Mouse (Mus musculus) adrenal gland (tissue): ENCODE data around the gene Psme3.

Experiments used
- intact Hi-C: fragments of 180-260 bp; cut with DNase I; formaldehyde crosslinking; loops from one replicate; pipeline ENCODE4 v1.15.1; 2025
- microRNA-seq, 2 experiments: library from miRNA; unstranded; fragments of <30 nt; microRNA quantifications; one replicate each; pipeline ENCODE4; 2019

The Psme3 gene

DNA sequence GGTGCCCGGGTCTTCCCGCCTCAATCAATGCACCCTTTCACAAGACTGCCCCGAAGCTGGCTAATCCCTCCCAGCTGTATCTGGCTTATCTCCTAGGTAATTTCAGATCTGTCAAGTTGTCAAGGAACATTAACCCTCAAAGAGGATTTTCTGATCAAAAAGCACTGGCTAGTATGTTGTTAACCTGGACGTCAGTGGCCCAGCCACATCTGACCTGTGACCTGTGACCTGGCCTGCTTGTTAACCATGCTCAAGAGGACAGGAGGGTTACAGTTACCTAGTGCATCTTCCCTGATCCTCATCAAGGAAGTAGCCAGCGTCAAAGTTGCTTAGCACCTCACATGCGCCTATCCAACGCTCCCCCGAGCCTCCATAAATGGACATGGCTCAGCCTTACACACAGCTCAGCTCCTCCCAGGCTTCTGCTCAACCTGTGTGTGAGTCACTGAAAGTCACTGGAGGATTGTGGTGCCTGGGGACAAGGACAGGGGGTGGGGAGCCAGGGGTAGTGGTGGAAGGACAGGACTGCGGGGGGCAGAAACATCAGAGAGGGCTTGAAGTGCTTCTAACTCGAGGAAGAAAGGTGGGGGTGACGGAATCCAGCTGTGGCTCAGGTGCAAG, 35.2 kb downstream of the Psme3 start:
- intact Hi-C loops: no loop called here

- intact Hi-C loops: no loop called here
These were observed 35.7 kb downstream of the Psme3 start for GRCm38 (mm10) chr11:101351721-101352111.

- intact Hi-C loops: no loop called here
These were observed 37.4 kb downstream of the Psme3 start for GRCm38 (mm10) chr11:101353436-101353835.

- intact Hi-C loops: no loop called here
These were observed 38.5 kb downstream of the Psme3 start for GRCm38 (mm10) chr11:101354438-101355010.

- intact Hi-C loops: no loop called here
These were observed 39.9 kb downstream of the Psme3 start for GRCm38 (mm10) chr11:101355916-101356315.

DNA sequence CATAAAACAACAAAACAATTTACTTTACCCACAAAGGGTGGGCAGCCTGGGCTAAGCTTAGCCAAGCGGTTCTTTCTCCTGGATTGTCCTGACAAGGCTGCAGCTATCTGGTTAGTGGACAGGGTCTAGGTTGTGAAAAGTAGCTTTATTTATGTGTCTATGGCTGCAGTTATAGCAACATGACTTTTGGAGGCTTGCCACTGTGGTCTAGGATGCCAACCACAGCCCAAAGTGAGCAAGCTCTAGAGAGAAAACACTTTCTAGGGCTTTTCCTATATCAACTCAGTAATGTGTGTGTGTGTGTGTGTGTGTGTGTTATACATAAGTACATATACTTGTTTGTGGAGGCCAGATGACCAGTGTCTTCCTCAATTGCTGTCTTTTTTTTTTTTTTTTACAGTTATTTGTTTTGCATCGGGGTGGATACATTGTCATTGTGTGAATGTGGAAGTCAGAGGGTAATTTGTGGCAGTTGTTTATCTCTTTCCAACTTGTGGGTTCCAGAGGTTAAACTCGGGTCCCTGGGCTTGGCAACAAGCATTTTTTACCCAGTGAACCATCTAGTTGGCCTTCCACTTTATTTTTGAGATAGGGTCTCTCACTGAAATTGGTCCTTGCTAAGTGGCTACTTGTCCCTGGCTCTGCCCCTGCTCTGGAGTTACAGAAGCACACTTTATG, 41.6 kb downstream of the Psme3 start:
- intact Hi-C loops: no loop called here

DNA sequence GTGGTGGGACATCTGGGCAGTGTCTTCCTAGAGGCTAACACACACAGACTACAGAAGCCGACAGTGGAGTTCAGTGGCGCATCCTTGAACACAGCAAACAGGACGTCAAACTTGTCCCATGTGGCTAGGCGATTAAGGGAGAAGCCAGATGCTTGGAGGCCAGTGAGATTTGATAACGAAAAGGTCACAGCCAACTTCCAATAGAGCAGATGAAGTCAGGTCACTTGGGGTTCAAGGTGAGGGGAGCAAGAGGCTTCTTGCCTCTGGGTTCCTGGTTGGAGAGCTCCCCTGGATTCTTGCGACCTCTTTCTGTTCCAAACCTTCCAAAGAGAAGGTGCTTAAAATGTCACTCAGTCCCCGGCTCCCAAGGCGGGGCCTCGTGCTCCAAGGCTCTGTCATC, 43.8 kb downstream of the Psme3 start:
- intact Hi-C loops: no loop called here

DNA sequence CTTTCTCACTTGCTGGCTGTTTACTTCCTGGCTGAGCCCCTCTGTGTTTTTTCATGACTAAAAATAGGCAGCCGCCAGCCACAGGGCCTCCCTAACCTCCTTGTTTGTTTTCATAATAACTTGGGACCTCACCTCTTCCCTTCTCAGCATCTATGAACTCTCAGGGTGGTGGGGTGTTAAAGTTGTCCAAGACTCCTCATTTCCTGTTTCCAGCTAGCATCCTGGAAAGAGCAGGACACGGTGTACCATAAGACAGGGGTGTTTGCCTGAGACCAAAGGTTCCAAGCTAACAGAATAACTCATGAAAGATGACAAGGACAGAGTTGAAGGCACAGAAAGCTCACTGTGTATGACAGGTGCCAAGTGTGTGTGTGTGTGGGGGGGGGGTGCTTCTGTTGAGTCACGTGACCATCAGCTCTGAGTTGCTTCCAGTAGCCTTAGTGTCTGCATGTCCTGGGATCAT, 44.7 kb downstream of the Psme3 start:
- intact Hi-C loops: no loop called here

- intact Hi-C loops: no loop called here
These were observed 48.5 kb downstream of the Psme3 start for GRCm38 (mm10) chr11:101364531-101364931.

- intact Hi-C loops: no loop called here
These were observed 51.4 kb downstream of the Psme3 start, which contains the start of gene G6pc for GRCm38 (mm10) chr11:101367326-101367935. Gene G6pc (plus strand): TSS chr11:101367561.

GRCm38 (mm10) chr11:101370141-101370540, 54.1 kb downstream of the Psme3 start:
- intact Hi-C loops: no loop called here

Small RNA genes within 50 kb of the gene (microRNA-seq; reads per million reads assigned to microRNA genes)
- 0 reads per million in 2 experiments for gene Gm25593
